ENCODE assay signal across 29 mouse cellular contexts in the genomic region with DNA sequence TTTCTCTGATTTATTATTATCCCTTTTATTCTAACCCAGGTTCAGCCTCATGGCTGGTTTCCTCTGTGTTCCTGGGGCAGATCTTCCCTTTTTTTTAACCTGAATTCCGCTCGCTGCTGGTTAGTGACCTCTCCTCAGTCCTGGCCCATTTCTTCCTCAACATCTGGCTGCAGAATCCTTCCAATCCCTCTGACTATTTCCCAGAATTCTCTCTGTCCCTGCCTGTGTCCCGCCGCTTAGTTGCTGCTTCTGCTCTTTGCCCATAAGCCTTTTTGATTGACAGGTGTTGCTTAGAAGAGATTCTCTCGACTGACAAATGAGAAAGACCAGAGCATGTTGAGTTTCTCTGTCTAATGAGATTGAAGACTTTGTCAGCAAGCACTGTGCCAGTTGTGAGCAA. TPM values are rescaled to one million over a fixed set of nuclear protein-coding genes. Genes with fewer than 3 reads are reported as not detected.
DNase-seq lines count a peak whose midpoint lies in the region; TF ChIP-seq lines count a peak whose summit lies in the region.
"Had no signal": no experiment of that assay in that cellular context is flagged by ENCODE, and none has a peak within 500 bp of the region (broad histone marks: within the 10 kb centered on the region; RNA-seq: fewer than 3 reads in every experiment).

No protein-coding gene starts in this region.

- TF ChIP-seq RAD21 in MEL (IDR thresholded peaks at IDR 0.05; ENCODE audit: low read depth, low read length), result no peak

- TF ChIP-seq CTCF in MEL (IDR thresholded peaks at IDR 0.05 in 2 of 3, conservative IDR thresholded peaks at IDR 0.05 in 1 of 3; ENCODE audit: control insufficient read depth in 1 of 3, insufficient read depth in 1 of 3, low read depth in 2 of 3, low read length in 3 of 3, poor library complexity in 1 of 3, severe bottlenecking in 1 of 3), result no peak

- no peaks in the 10 kb centered on the region for H3K79me2 ChIP-seq in MEL (ENCODE audit: control insufficient read depth, insufficient read depth, low read length, poor library complexity)

- no peak overlapping the region for H3K27ac ChIP-seq in MEL (ENCODE audit: control insufficient read depth, low read depth, low read length)
- H3K27ac ChIP-seq: embryonic facial prominence, embryonic 10.5 days; embryonic facial prominence, embryonic 13.5 days; forebrain, embryonic 12.5 days; heart, adult 2 months; heart, embryonic 10.5 days; hindbrain, embryonic 10.5 days; hindbrain, embryonic 13.5 days had no signal

- TF ChIP-seq POLR2A in MEL (IDR thresholded peaks at IDR 0.05; ENCODE audit: control insufficient read depth in 1 of 2, insufficient read depth in 1 of 2, low read depth in 1 of 2, low read length in 2 of 2, poor library complexity in 1 of 2), result no peak

- TF ChIP-seq EP300 in MEL (IDR thresholded peaks at IDR 0.05; ENCODE audit: low read depth in 1 of 2, low read length in 2 of 2), result no peak

- H3K4me3 ChIP-seq in MEL (ENCODE audit: control insufficient read depth in 1 of 2, insufficient read depth in 1 of 2, low read depth in 2 of 2, low read length in 2 of 2), result no peak overlapping the region
- H3K4me3 ChIP-seq: embryonic facial prominence, embryonic 10.5 days; embryonic facial prominence, embryonic 13.5 days; erythroblast, embryonic 14.5 days; forebrain, embryonic 12.5 days; heart, adult 2 months; heart, embryonic 10.5 days; hindbrain, embryonic 10.5 days; hindbrain, embryonic 13.5 days had no signal

- intact Hi-C loops in left cerebral cortex, postnatal 4 days (cut with DNase I), result loop anchor here (5.0 to 10.0 kb wide), 2 partner anchors 81 to 254 kb away; a partner anchor contains a TSS

- H3K4me1 ChIP-seq in MEL (ENCODE audit: control insufficient read depth in 1 of 2, insufficient read depth in 2 of 2, low read length in 2 of 2), result peaks cover 0 to 7% of the 10 kb centered on the region in 2 experiments; a peak in 3 of 4 replicates
- H3K4me1 ChIP-seq: hindbrain, embryonic 10.5 days had no signal

- H3K9me3 ChIP-seq in MEL (replicated peaks; ENCODE audit: insufficient read depth, low read length), result no peaks in the 10 kb centered on the region
- H3K9me3 ChIP-seq: embryonic facial prominence, embryonic 10.5 days; embryonic facial prominence, embryonic 13.5 days; forebrain, embryonic 12.5 days; heart, embryonic 10.5 days; hindbrain, embryonic 10.5 days; hindbrain, embryonic 13.5 days had no signal

- no peaks in the 10 kb centered on the region for H3K27me3 ChIP-seq in MEL (ENCODE audit: control insufficient read depth in 1 of 2, insufficient read depth in 2 of 2, low read length in 2 of 2)
- H3K27me3 ChIP-seq: embryonic facial prominence, embryonic 13.5 days; forebrain, embryonic 12.5 days; hindbrain, embryonic 13.5 days; Patski had no signal

- peak; percentile 61 for DNase-seq in kidney, adult 9 months
- DNase-seq in kidney, postnatal 25 days, result no peak
- DNase-seq in MEL (ENCODE audit: low read depth, low spot score), result no peak
- peak; percentile 32 for DNase-seq in MN1 (ENCODE audit: low spot score)
- peak; percentile 32 for DNase-seq in retina, postnatal 7 days (ENCODE audit: low read depth, low spot score)
- no peak for DNase-seq in left cerebral cortex, postnatal 4 days
- DNase-seq: cerebellum, postnatal 10 days; embryo, embryonic 11 days; gastrocnemius, postnatal 10 days had no signal

- H3K9ac ChIP-seq in MEL (ENCODE audit: control insufficient read depth, low read depth, low read length, poor library complexity, severe bottlenecking), result peak overlapping the region; percentile 5; the same call in 1 of the 2 replicates
- H3K9ac ChIP-seq: embryonic facial prominence, embryonic 13.5 days; forebrain, embryonic 12.5 days; hindbrain, embryonic 13.5 days had no signal

- no peaks in the 10 kb centered on the region; a peak in 1 of 4 replicates for H3K36me3 ChIP-seq in MEL (ENCODE audit: control insufficient read depth in 1 of 2, insufficient read depth in 2 of 2, low read length in 2 of 2)
- H3K36me3 ChIP-seq: embryonic facial prominence, embryonic 10.5 days; embryonic facial prominence, embryonic 13.5 days; forebrain, embryonic 12.5 days; heart, embryonic 10.5 days; hindbrain, embryonic 10.5 days; hindbrain, embryonic 13.5 days had no signal

TF ChIP-seq in MEL, 35 proteins besides CTCF, POLR2A, EP300 and RAD21:
- no peak for TF ChIP-seq MAX (IDR thresholded peaks at IDR 0.05; ENCODE audit: low read length)
- TF ChIP-seq KAT2A (conservative IDR thresholded peaks at IDR 0.05; ENCODE audit: low read depth, low read length), result no peak
- TF ChIP-seq ELF1 (IDR thresholded peaks at IDR 0.05; ENCODE audit: low read depth, low read length), result no peak

RNA-seq across cellular contexts. Expression of a gene that starts 5.3 kb away (rescaled TPM):
- total RNA-seq in MEL (2012; rRNA removed), result 14.1 TPM in 2 replicates
- 10 to 100 TPM in 1 of 2 experiments, not detected in 1; 19.2 TPM for polyA plus RNA-seq in MEL (2012; ENCODE audit: insufficient read depth in 1 of 2, insufficient read length in 2 of 2, low read depth in 1 of 2, low replicate concordance in 2 of 2, missing spikeins in 1 of 2)
- total RNA-seq in left cerebral cortex, postnatal 4 days (2021), result 10 to 100 TPM; 38.5 to 40.7 TPM

RNA-seq across cellular contexts. Expression of a gene that starts 15.5 kb away (rescaled TPM):
- total RNA-seq in MEL (2012; rRNA removed), result 0.08 and 0.16 TPM in 2 replicates
- under 1 TPM in 1 of 2 experiments, not detected in 1; 0.29 TPM for polyA plus RNA-seq in MEL (2012; ENCODE audit: insufficient read depth in 1 of 2, insufficient read length in 2 of 2, low read depth in 1 of 2, low replicate concordance in 2 of 2, missing spikeins in 1 of 2)
- total RNA-seq in left cerebral cortex, postnatal 4 days (2021), result 1 to 10 TPM; 6.3 to 6.6 TPM
- total RNA-seq: gastrocnemius, adult 18-20 months; gastrocnemius, postnatal 10 days; gastrocnemius, postnatal 36 days; granulocyte monocyte progenitor cell, adult 5-6 weeks; heart, postnatal 36 days had no signal
- polyA plus RNA-seq: adrenal gland, adult 2 months; C2C12; CD4-positive, CD25-positive, alpha-beta regulatory T cell, adult 4 months; erythroblast, embryonic 14.5 days had no signal

RNA-seq across cellular contexts. Expression of a gene that starts 34.7 kb away (rescaled TPM):
- total RNA-seq in MEL (2012; rRNA removed), result not detected in 2 replicates
- not detected for polyA plus RNA-seq in MEL (2012; ENCODE audit: insufficient read depth in 1 of 2, insufficient read length in 2 of 2, low read depth in 1 of 2, low replicate concordance in 2 of 2, missing spikeins in 1 of 2)
- total RNA-seq in left cerebral cortex, postnatal 4 days (2021), result 1 to 10 TPM; 1.0 TPM
- total RNA-seq: adrenal gland, adult 2 months; adrenal gland, postnatal 14 days; adrenal gland, postnatal 4 days; gastrocnemius, adult 18-20 months; gastrocnemius, postnatal 10 days; gastrocnemius, postnatal 36 days; granulocyte monocyte progenitor cell, adult 5-6 weeks; heart, adult 2 months; heart, postnatal 36 days had no signal
- polyA plus RNA-seq: adrenal gland, adult 2 months; C2C12; CD4-positive, CD25-positive, alpha-beta regulatory T cell, adult 4 months; embryonic facial prominence, embryonic 10.5 days; embryonic facial prominence, embryonic 13.5 days; erythroblast, embryonic 14.5 days; forebrain, embryonic 12.5 days; heart, embryonic 10.5 days; heart, embryonic 14.5 days; heart, postnatal 0 days; hindbrain, embryonic 10.5 days; Patski had no signal

RNA-seq across cellular contexts. Expression of a gene that starts 34.9 kb away (rescaled TPM):
- total RNA-seq in MEL (2012; rRNA removed), result not detected in 2 replicates
- not detected for polyA plus RNA-seq in MEL (2012; ENCODE audit: insufficient read depth in 1 of 2, insufficient read length in 2 of 2, low read depth in 1 of 2, low replicate concordance in 2 of 2, missing spikeins in 1 of 2)
- not detected for total RNA-seq in left cerebral cortex, postnatal 4 days (2021)
- total RNA-seq: adrenal gland, adult 2 months; adrenal gland, postnatal 14 days; adrenal gland, postnatal 4 days; gastrocnemius, adult 18-20 months; gastrocnemius, postnatal 10 days; gastrocnemius, postnatal 36 days; granulocyte monocyte progenitor cell, adult 5-6 weeks; heart, postnatal 36 days had no signal
- polyA plus RNA-seq: C2C12; CD4-positive, CD25-positive, alpha-beta regulatory T cell, adult 4 months; embryonic facial prominence, embryonic 10.5 days; embryonic facial prominence, embryonic 13.5 days; forebrain, embryonic 12.5 days; heart, adult 2 months; heart, embryonic 10.5 days; heart, embryonic 14.5 days; hindbrain, embryonic 13.5 days; Patski had no signal

RNA-seq across cellular contexts. Expression of a gene that starts 57.3 kb away (rescaled TPM):
- 25.3 and 26.9 TPM in 2 replicates for total RNA-seq in MEL (2012; rRNA removed)
- polyA plus RNA-seq in MEL (2012; ENCODE audit: insufficient read depth in 1 of 2, insufficient read length in 2 of 2, low read depth in 1 of 2, low replicate concordance in 2 of 2, missing spikeins in 1 of 2), result 10 to 100 TPM in 1 of 2 experiments, not detected in 1; 62.7 TPM
- 1,000 to 10,000 TPM; 1,277 to 1,311 TPM for total RNA-seq in left cerebral cortex, postnatal 4 days (2021)

Comparison
In these comparisons a context has a peak if more than half of its experiments do, and no peak if none do; other contexts are left out.
1. DNase-seq: peak in kidney, adult 9 months (single experiment), MN1 (single experiment) and retina, postnatal 7 days (single experiment); none in kidney, postnatal 25 days (0 of 2), MEL (single experiment) and left cerebral cortex, postnatal 4 days (single experiment).